Mouse (Mus musculus) neutrophil, adult 5-6 weeks (primary cell): ENCODE measurements around the gene Olfr273. TPM values are rescaled to one million over a fixed set of nuclear protein-coding genes. Genes with fewer than 3 reads are reported as not detected.
"Not testable (repeated sequence)": the region's sequence is repeated elsewhere in the genome, so short reads cannot be mapped to it uniquely, and the experiment has no call there.

ENCODE experiments used
- ATAC-seq: fragments of 151-379, 151-347 bp; 2 replicates; pipeline ENCODE4 v1.8.0; 2017; ENCODE audit warnings: mild to moderate bottlenecking, moderate TSS enrichment; ENCODE audit not compliant: insufficient number of reproducible peaks, poor library complexity, low FRiP score, severe bottlenecking; ENCODE audit errors: extremely low read depth
- total RNA-seq: library from RNA; stranded (forward); fragments of 200-1000 nt; gene quantifications from 2 replicates; pipeline ENCODE4 v1.2.3, GENCODE M21; 2017

The Olfr273 gene
- not detected in 2 replicates for total RNA-seq

GRCm38 (mm10) chr4:52859136-52859535 is at the start of gene Olfr273:
TSS of gene Olfr273 (minus strand) at chr4:52859236.
- ATAC-seq: no peak

GRCm38 (mm10) chr4:52864156-52864555 is 5.1 kb upstream of the Olfr273 start:
- ATAC-seq: no peak

DNA sequence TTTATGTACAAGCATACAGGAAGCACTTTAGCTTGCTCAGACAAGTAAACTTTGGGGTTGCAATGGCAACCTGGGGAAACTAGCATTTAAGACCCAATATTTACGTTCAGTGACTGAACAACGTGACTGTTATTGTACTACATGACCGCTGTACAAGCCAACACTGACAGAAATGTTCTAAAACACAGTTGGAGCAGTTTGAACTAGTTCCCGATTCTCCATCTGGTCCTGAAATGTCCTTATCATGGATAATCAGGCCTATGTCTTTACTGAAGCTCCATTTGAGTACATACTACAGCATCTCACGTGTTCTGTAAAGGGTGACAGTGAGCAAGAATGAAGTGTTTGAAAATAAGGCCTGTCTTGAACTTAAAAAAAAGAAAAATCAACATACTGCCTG is 9.4 kb downstream of the Olfr273 start:
- no peak for ATAC-seq

GRCm38 (mm10) chr4:52849039-52849635 is 9.9 kb downstream of the Olfr273 start:
- no peak for ATAC-seq

DNA sequence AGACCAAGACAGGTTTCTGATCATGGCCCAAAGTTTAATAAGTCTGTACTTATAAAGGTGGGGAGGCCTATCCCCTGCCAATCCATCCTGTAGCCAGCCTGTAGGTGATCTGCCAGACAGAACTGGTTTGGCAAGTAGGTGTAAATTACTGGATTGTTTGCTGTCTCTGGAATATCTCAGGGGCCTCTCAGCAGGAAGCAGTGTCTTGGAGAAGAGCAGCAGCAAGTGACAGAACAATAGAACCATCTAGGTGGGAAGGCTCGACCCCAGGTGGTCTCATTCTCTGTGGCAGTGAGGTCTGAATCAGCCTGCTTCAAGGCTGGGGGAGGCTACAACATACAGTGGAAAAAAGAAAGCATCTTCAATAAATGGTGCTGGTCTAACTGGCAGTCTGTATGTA is 13.6 kb downstream of the Olfr273 start:
- ATAC-seq: not testable (repeated sequence)

- ATAC-seq: no peak
Measured at GRCm38 (mm10) chr4:52821375-52821774, 37.7 kb downstream of the Olfr273 start.

DNA sequence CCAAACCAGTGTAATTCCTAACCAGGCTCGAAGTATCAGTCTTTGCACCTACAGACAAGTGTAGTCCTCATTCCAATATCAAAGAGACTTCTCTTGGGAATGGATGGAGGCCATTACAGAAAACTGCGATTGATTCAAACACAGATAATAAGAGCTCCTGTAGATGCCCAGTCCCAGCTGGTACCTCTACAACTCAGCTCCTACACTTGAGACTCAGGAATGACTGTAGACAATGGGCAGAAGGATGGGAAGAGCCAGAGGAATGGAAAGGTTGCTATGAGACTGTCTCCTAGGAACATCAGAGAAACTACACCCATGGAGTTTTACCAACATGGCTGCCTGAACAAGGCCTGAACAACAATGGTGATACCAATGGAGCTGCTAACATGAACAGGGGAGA is 44.7 kb downstream of the Olfr273 start, which contains the start of gene Olfr275:
Gene Olfr275, plus strand, starts transcription at position 301 of the 400 bp plus-strand sequence.
- no peak for ATAC-seq

- no peak for ATAC-seq
Measured at GRCm38 (mm10) chr4:52811871-52812270, 47.2 kb downstream of the Olfr273 start.

Other genes starting within 250 kb of the Olfr273 start
- not detected in 2 replicates for gene Olfr275, start 44.6 kb downstream of the Olfr273 start, total RNA-seq
- gene Olfr272, start 59.9 kb upstream of the Olfr273 start, total RNA-seq: not detected in 2 replicates
- not detected in 2 replicates for gene Olfr270, start 105.3 kb upstream of the Olfr273 start, total RNA-seq
- not detected in 2 replicates for gene Nipsnap3a, start 130.0 kb upstream of the Olfr273 start, total RNA-seq
- 29.2 and 30.7 TPM in 2 replicates for gene Nipsnap3b, start 152.6 kb upstream of the Olfr273 start, total RNA-seq